8 mouse cellular contexts compared by ENCODE assay signal in the genomic region with DNA sequence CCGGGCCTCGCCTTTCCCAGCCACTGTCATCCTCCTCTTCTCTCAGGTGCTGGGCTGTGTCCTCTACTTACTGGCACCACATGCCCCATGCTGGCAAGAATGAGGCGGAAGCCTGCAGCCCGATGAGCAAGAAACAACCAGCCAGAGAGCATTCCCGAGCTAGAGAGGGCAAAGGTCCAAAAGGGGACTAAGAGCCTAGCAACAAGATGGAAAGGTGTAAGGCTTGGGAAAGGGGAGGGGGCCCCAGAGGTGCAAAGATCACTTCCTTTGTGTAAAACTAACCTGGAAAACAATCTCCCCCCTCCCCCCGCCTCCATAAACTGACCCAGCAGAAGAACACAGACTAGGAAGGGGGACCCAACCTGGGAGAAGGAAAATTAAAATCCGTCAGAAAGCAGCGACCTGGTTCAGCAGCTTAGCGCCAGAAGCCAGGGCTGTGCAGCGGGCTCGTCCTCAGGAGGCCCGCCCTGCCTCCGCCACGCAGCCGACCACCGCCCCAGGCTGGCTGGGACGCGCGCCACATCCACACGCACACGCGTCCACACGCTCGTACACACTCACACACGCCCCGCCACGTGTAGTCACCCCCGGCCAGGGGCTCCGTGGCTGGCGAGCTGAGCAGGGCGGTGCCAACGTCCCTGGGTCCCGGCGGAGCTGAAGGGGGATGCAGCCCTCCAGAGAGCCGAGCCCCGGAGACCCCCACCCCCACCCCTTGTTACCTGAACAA. TPM values are rescaled to one million over a fixed set of nuclear protein-coding genes. Genes with fewer than 3 reads are reported as not detected.
DNase-seq lines count a peak whose midpoint lies in the region; ATAC-seq and TF ChIP-seq lines count a peak whose summit lies in the region.

No protein-coding gene starts in this region.

- H3K9ac ChIP-seq in heart, embryonic 13.5 days, result peak overlapping the region; percentile 83
- H3K9ac ChIP-seq in kidney, embryonic 16.5 days (replicated peaks; ENCODE audit: low read length), result peak overlapping the region; percentile 75

- no peaks in the 10 kb centered on the region for H3K9me3 ChIP-seq in heart, embryonic 13.5 days
- H3K9me3 ChIP-seq in kidney, embryonic 16.5 days (ENCODE audit: low read length), result no peaks in the 10 kb centered on the region

- peak overlapping the region; percentile 71 for H3K4me2 ChIP-seq in heart, embryonic 13.5 days
- H3K4me2 ChIP-seq in kidney, embryonic 16.5 days (replicated peaks; ENCODE audit: low read depth, low read length), result peak overlapping the region; percentile 57

- peaks cover 8% of the 10 kb centered on the region for H3K27me3 ChIP-seq in heart, embryonic 13.5 days (replicated peaks)
- H3K27me3 ChIP-seq in kidney, embryonic 16.5 days (ENCODE audit: insufficient read depth, low read length), result no peaks in the 10 kb centered on the region
- no peaks in the 10 kb centered on the region for H3K27me3 ChIP-seq in small intestine, adult 2 months (ENCODE audit: control insufficient read depth, insufficient read depth, low read length)

- H3K4me1 ChIP-seq in heart, embryonic 13.5 days, result peaks cover 5% of the 10 kb centered on the region; the same call in 1 of the 2 replicates
- H3K4me1 ChIP-seq in kidney, embryonic 16.5 days (ENCODE audit: insufficient read depth, low read length), result peaks cover 5% of the 10 kb centered on the region; the same call in 1 of the 2 replicates
- H3K4me1 ChIP-seq in small intestine, adult 2 months (ENCODE audit: control insufficient read depth, insufficient read depth, insufficient read length, low read length), result peaks cover 3% of the 10 kb centered on the region; the same call in 1 of the 2 replicates

- TF ChIP-seq POLR2A in small intestine, adult 2 months (IDR thresholded peaks at IDR 0.05; ENCODE audit: low read depth, low read length), result no peak

- peak overlapping the region; percentile 74 for H3K4me3 ChIP-seq in layer of hippocampus, adult 2 months
- peak overlapping the region; percentile 72 for H3K4me3 ChIP-seq in heart, embryonic 13.5 days
- H3K4me3 ChIP-seq in kidney, embryonic 16.5 days (ENCODE audit: low read length), result peak overlapping the region; percentile 60
- peak overlapping the region; percentile 76 for H3K4me3 ChIP-seq in small intestine, adult 2 months (ENCODE audit: low read depth, low read length)

- ATAC-seq in heart, embryonic 13.5 days (ENCODE audit: extremely low read depth, insufficient number of reproducible peaks, low FRiP score, low TSS enrichment), result peak; percentile 64; the same call in 1 of the 2 replicates
- ATAC-seq in kidney, embryonic 16.5 days (ENCODE audit: low FRiP score, low TSS enrichment), result peak; percentile 80

- H3K36me3 ChIP-seq in heart, embryonic 13.5 days, result no peaks in the 10 kb centered on the region
- no peaks in the 10 kb centered on the region for H3K36me3 ChIP-seq in kidney, embryonic 16.5 days (ENCODE audit: insufficient read depth, low read length)
- H3K36me3 ChIP-seq in small intestine, adult 2 months (ENCODE audit: control insufficient read depth, insufficient read depth, low read length), result no peaks in the 10 kb centered on the region

- TF ChIP-seq CTCF in layer of hippocampus, adult 2 months (conservative IDR thresholded peaks at IDR 0.05), result no peak
- no peak for TF ChIP-seq CTCF in small intestine, adult 2 months (IDR thresholded peaks at IDR 0.05; ENCODE audit: extremely low read depth, insufficient read length, insufficient replicate concordance, low read depth, low read length)

- WGBS in heart, embryonic 13.5 days, result 11% methylated on average over 31 of the region's 36 CpGs
- 13% methylated on average over 34 of the region's 36 CpGs for WGBS in kidney, embryonic 16.5 days
- 9% methylated on average over 35 of the region's 36 CpGs for WGBS in small intestine, adult 2 months

- H3K27ac ChIP-seq in layer of hippocampus, adult 2 months, result peak overlapping the region; percentile 93
- H3K27ac ChIP-seq in heart, embryonic 13.5 days (replicated peaks), result 0 out of 2 replicates have a peak overlapping the region, but pooled peaks have one; percentile 20
- H3K27ac ChIP-seq in kidney, embryonic 16.5 days (ENCODE audit: low read length), result peak overlapping the region; percentile 55; the same call in 1 of the 2 replicates
- peak overlapping the region; percentile 92 for H3K27ac ChIP-seq in small intestine, adult 2 months (ENCODE audit: insufficient read depth, low read depth, low read length)

- no peak for DNase-seq in layer of hippocampus, adult 2 months (ENCODE audit: low spot score in 2 of 2)
- no peak for DNase-seq in layer of hippocampus, adult 9-11 months
- DNase-seq in T-cell, adult 2 months (ENCODE audit: low spot score), result peak; percentile 49
- DNase-seq in embryo, embryonic 10 days (ENCODE audit: low spot score), result peak; percentile 47
- peak; percentile 15 for DNase-seq in lung, postnatal 14 days

RNA-seq across cellular contexts. Expression of a gene that starts 0.8 kb away (rescaled TPM):
- total RNA-seq in layer of hippocampus, adult 2 months (2021), result 10 to 100 TPM; 41.3 to 41.6 TPM
- 2.2 and 3.0 TPM in 2 replicates for polyA plus RNA-seq in heart, embryonic 13.5 days (2015; fragmentation: Nextera tagmentation; extraction: Ambion mirVana)
- 4.2 and 4.8 TPM in 2 replicates for polyA plus RNA-seq in kidney, embryonic 16.5 days (2015; fragmentation: Nextera tagmentation; extraction: Ambion mirVana)
- 17.2 and 36.2 TPM in 2 replicates for polyA plus RNA-seq in small intestine, adult 2 months (2012; rRNA removed)

RNA-seq across cellular contexts. Expression of a gene that starts 48.7 kb away (rescaled TPM):
- 10 to 100 TPM; 16.6 to 20.1 TPM for total RNA-seq in layer of hippocampus, adult 2 months (2021)
- 9.7 and 9.8 TPM in 2 replicates for polyA plus RNA-seq in heart, embryonic 13.5 days (2015; fragmentation: Nextera tagmentation; extraction: Ambion mirVana)
- 15.6 and 17.8 TPM in 2 replicates for polyA plus RNA-seq in kidney, embryonic 16.5 days (2015; fragmentation: Nextera tagmentation; extraction: Ambion mirVana)
- 0.51 and 0.56 TPM in 2 replicates for polyA plus RNA-seq in small intestine, adult 2 months (2012; rRNA removed)

Comparison
In these comparisons a context has a peak if more than half of its experiments do, and no peak if none do; other contexts are left out.
1. DNase-seq: peak in T-cell, adult 2 months (single experiment), embryo, embryonic 10 days (single experiment) and lung, postnatal 14 days (single experiment); none in layer of hippocampus, adult 2 months (0 of 2) and layer of hippocampus, adult 9-11 months (single experiment).
2. H3K27ac ChIP-seq: peak in every context shown above with its lines; median percentile 93 in layer of hippocampus, adult 2 months; 92 in small intestine, adult 2 months; 55 in kidney, embryonic 16.5 days; 20 in heart, embryonic 13.5 days.
3. Peak in every context shown above with its lines, with median percentiles within 50 percentile points of each other: H3K4me3 ChIP-seq.